Mouse (Mus musculus) hindbrain, embryonic 11.5 days (tissue): ENCODE results near the gene Aknad1. TPM values are rescaled to one million over a fixed set of nuclear protein-coding genes. Genes with fewer than 3 reads are reported as not detected.

ENCODE experiments used
- ATAC-seq: fragments of 200-750 bp; cut with Nextera tagmentation; 2 replicates; pipeline ENCODE4 v1.8.0; 2017; ENCODE audit warnings: mild to moderate bottlenecking, moderate TSS enrichment, moderate library complexity; ENCODE audit not compliant: low FRiP score
- DNase-seq: peaks from one replicate; pipeline ENCODE4 v3.0.0-alpha.2; 2015; ENCODE audit warnings: low spot score
- H3K27ac ChIP-seq: fragments of 300-500 bp; sonication (generic); 2 replicates; pipeline ENCODE4 v1.5.1; 2014; ENCODE audit warnings: mild to moderate bottlenecking, low read depth, low read length
- H3K27me3 ChIP-seq: fragments of 300-500 bp; sonication (generic); 2 replicates; pipeline ENCODE4 v1.6.1; 2014; ENCODE audit warnings: mild to moderate bottlenecking, low read length, moderate library complexity, mixed read lengths; ENCODE audit not compliant: control insufficient read depth, insufficient read depth
- H3K36me3 ChIP-seq: fragments of 300-500 bp; sonication (generic); 2 replicates; pipeline ENCODE4 v1.6.1; 2014; ENCODE audit warnings: mild to moderate bottlenecking, low read length, moderate library complexity, mixed read lengths; ENCODE audit not compliant: control insufficient read depth, insufficient read depth
- H3K4me1 ChIP-seq: fragments of 300-500 bp; sonication (generic); replicated peaks from 2 replicates; pipeline ENCODE4 v1.6.1; 2014; ENCODE audit warnings: low read length, mixed read lengths; ENCODE audit not compliant: control insufficient read depth, insufficient read depth
- H3K4me2 ChIP-seq: fragments of 300-500 bp; sonication (generic); replicated peaks from 2 replicates; pipeline ENCODE4 v1.6.1; 2014; ENCODE audit warnings: mild to moderate bottlenecking, low read depth, low read length
- H3K4me3 ChIP-seq: fragments of 300-500 bp; sonication (generic); 2 replicates; pipeline ENCODE4 v1.5.1; 2014; ENCODE audit warnings: low read depth, low read length
- H3K9ac ChIP-seq: fragments of 300-500 bp; sonication (generic); 2 replicates; pipeline ENCODE4 v1.6.1; 2014; ENCODE audit warnings: low read depth, low read length
- H3K9me3 ChIP-seq: fragments of 300-500 bp; sonication (generic); 2 replicates; pipeline ENCODE4 v1.6.1; 2016; ENCODE audit warnings: low read length; ENCODE audit not compliant: control insufficient read depth
- WGBS: fragments of 180-500 bp; shearing (Covaris S2); extraction: QIAGEN DNeasy Blood & Tissue Kit; methylation state at CpG from one replicate; pipeline ENCODE4 v1.1.7; 2014; 5-methylcytosine and 5-hydroxymethylcytosine counted together
- polyA plus RNA-seq: library from polyadenylated mRNA; unstranded; fragments of >200 nt; fragmentation: Nextera tagmentation; extraction: Ambion mirVana; gene quantifications from 2 replicates; pipeline ENCODE4 v1.2.1, GENCODE M21; 2014

Aknad1 gene
- 0.11 TPM in 1 of 2 replicates, not detected in the other for polyA plus RNA-seq

DNA sequence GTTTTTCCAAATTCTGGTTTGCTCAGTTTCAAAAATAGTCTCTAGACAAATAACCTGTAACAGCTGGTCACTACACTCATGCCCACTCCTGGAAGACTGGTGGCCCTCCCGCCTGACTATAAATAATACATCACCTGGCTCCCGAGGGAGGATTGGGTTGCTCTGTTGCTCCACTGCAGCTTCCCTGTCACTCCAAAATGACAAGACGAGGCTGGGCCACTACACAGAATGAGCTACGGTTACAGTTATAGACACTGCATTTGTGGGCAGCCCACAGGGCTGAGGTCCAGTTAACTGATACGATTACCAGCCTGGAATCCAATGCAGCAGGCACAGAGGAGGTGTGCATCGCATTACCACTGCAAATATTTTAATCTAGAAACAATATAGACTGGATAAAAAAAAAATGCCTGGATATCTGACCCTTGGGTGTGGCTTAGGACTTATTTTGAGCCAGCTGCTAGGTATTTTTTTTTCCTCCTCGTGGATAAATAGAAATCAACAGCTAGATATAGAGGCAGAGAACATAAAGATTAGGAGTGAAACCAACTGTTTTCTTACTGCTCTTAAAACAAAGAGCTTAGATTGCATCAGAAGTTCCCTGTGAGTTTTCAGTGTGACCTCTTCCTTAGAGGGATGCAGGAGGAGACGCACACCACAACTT is at the start of gene Aknad1:
Aknad1 (plus strand) TSS at position 614 of the 664 bp plus-strand sequence.
- Histone ChIP-seq H3K27ac (no peak within 1 kb of the TSS), H3K9me3 (no peaks in the 10 kb centered on the region), H3K27me3 (no peaks in the 10 kb centered on the region), H3K4me1 (no peaks in the 10 kb centered on the region), H3K4me3 (no peak within 1 kb of the TSS), H3K36me3 (no peaks in the 10 kb centered on the region), H3K4me2 (no peak within 1 kb of the TSS), H3K9ac (no peak within 1 kb of the TSS)
- WGBS: 69% methylated on average over 8 of the region's 8 CpGs
- no peak for DNase-seq
- ATAC-seq: no peak

DNA sequence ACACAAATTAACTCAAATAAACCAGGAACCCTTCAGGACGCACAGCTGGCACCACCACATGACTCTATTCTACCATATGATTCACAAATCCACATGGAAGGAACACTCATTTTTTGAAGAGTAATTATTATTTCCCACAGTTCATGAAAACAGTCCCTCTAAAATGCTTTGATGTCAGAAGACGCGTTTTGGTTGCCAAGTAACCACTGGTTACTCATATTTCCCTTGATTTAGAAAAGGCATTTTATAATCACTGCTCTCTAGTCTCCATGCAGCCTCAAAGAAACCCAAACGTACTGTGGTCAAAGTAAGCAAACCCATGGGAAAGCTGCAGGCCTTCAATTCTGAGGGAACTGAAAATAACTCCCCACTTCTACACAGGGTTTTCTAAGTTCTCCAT is 49.5 kb upstream of the Aknad1 start:
- Histone ChIP-seq H3K27ac (no peak overlapping the region), H3K36me3 (no peaks in the 10 kb centered on the region), H3K4me3 (no peak overlapping the region), H3K9ac (no peak overlapping the region), H3K9me3 (no peaks in the 10 kb centered on the region), H3K4me1 (no peaks in the 10 kb centered on the region), H3K27me3 (no peaks in the 10 kb centered on the region), H3K4me2 (no peak overlapping the region)
- WGBS: 86% methylated on average over 4 of the region's 4 CpGs
- ATAC-seq: no peak
- DNase-seq: no peak

DNA sequence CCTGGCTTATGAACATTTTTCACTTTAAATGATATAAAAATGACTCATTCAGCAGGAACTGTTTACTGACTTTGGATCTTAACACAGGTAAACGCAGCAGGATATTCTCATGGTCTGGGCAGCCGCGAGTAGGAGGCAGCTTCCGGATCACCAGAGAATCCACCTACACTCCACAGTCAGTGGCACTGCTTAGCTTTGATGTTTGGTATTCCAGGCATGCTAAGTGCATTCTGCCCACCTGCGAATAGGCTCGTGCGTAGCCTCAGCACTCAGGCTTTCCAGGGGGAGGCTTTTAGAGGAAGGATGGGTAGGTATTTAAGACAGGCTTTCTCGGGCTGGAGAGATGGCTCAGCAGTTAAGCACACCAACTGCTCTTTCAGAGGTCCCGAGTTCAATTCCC is 45.1 kb upstream of the Aknad1 start:
- no peaks in the 10 kb centered on the region for H3K36me3 ChIP-seq
- 93% methylated on average over 9 of the region's 9 CpGs for WGBS
- no peak for DNase-seq

DNA sequence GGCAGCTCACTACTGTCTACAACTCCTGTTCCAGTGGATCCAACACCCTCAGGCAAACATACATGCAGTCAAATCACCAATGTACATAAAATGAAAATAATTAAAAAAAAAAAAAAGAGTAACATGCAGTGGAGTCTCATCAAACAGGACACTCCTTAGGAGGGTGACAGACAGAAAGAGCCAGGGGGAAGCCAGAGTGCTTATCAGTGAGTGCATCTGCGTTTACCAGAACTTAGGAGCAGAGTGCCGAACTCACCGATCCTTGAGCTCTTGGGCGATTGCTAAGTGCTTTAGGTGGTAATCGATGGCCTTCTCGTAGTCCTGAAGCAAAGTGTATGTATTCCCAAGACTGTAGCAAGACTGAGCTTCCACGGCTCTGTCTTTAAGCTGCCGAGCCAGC is 40.8 kb upstream of the Aknad1 start:
- no peaks in the 10 kb centered on the region; the same call in 1 of the 2 replicates for H3K36me3 ChIP-seq
- H3K27me3 ChIP-seq: no peaks in the 10 kb centered on the region
- H3K27ac ChIP-seq: no peak overlapping the region
- no peak overlapping the region for H3K9ac ChIP-seq
- no peaks in the 10 kb centered on the region for H3K4me1 ChIP-seq
- ATAC-seq (no peak), DNase-seq (no peak)
- H3K4me2 ChIP-seq: no peak overlapping the region
- 94% methylated on average over 8 of the region's 8 CpGs for WGBS
- H3K4me3 ChIP-seq: no peak overlapping the region
- no peaks in the 10 kb centered on the region for H3K9me3 ChIP-seq

More for the DNA sequence above, 45.1 kb upstream of the Aknad1 start:
- no peaks in the 10 kb centered on the region for H3K4me1 ChIP-seq
- no peak for ATAC-seq
- no peak overlapping the region for H3K4me2 ChIP-seq
- no peak overlapping the region for H3K9ac ChIP-seq
- no peaks in the 10 kb centered on the region for H3K9me3 ChIP-seq
- H3K27ac ChIP-seq: no peak overlapping the region
- no peak overlapping the region for H3K4me3 ChIP-seq
- H3K27me3 ChIP-seq: no peaks in the 10 kb centered on the region

DNA sequence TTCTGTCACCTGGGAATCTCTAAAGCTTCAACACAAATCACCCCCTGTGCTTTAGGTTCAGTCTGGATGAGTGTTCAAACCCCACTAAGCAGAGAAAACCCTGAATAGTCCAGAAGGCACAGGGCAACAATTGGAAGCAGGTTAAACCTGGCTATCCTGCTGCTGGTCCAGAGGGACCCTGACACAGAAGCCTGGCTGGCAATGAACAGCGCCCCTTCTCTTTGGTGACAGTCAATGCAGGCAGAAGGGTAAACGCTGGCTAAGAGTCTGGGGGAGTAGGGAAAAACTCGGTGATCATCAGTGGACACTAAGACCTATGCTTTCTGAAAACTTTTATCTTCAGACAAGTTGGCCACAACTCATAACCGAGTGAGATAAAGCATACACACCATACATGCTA is 39.7 kb upstream of the Aknad1 start:
- DNase-seq: no peak
- Histone ChIP-seq H3K27me3 (no peaks in the 10 kb centered on the region), H3K4me1 (no peaks in the 10 kb centered on the region), H3K4me3 (no peak overlapping the region), H3K9ac (no peak overlapping the region), H3K4me2 (no peak overlapping the region), H3K9me3 (no peaks in the 10 kb centered on the region), H3K27ac (no peak overlapping the region), H3K36me3 (no peaks in the 10 kb centered on the region; the same call in 1 of the 2 replicates)
- no peak for ATAC-seq
- WGBS: 89% methylated on average over 4 of the region's 4 CpGs

DNA sequence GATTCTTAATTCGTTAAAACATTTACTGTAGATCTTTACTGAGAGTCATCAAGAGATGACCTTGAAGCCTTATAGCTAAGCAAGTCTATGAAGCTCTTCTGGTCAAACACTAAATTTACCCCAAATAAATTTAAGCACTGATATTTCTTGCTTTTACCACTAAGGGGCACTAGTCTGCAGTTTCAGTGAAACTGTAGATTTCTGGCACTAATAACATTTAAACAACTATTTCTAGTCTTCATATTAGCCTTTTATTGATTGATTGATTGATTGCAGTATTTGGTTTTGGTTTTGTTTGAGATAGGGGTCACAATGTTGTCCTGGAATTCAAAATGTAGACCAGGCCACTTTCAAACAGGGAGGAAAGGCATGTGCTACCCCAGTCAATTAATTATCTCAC is 38.2 kb upstream of the Aknad1 start:
- DNase-seq: no peak

DNA sequence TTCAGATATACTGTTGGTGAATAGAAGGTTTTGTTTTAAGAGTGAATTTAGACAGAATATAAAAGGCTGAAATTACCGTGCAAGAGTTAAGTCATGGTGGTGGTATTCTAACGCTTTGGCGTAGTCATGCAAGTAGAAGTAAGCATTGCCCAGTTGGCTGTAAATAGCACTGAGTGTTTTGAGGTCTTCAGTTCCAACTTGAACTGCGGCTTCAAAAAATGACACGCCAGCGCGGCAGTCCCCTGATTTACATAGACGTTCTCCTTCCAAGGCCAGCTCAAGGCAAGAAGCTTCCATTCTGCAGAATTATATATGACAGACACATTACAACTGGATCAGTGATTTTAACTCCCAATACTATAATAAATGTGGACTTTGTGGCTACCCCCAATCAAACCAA is 36.7 kb upstream of the Aknad1 start:
- no peaks in the 10 kb centered on the region for H3K27me3 ChIP-seq
- DNase-seq (no peak), ATAC-seq (no peak)
- H3K27ac ChIP-seq: no peak overlapping the region
- no peaks in the 10 kb centered on the region for H3K9me3 ChIP-seq
- 98% methylated on average over 8 of the region's 8 CpGs for WGBS
- H3K4me1 ChIP-seq: no peaks in the 10 kb centered on the region
- H3K36me3 ChIP-seq: no peaks in the 10 kb centered on the region; the same call in 1 of the 2 replicates
- no peak overlapping the region for H3K4me3 ChIP-seq
- H3K9ac ChIP-seq: no peak overlapping the region
- H3K4me2 ChIP-seq: no peak overlapping the region

More for the DNA sequence above, 38.2 kb upstream of the Aknad1 start:
- no peak overlapping the region for H3K9ac ChIP-seq
- H3K9me3 ChIP-seq: no peaks in the 10 kb centered on the region
- H3K36me3 ChIP-seq: no peaks in the 10 kb centered on the region; the same call in 1 of the 2 replicates
- WGBS: 78% methylated on average over 1 of the region's 1 CpGs
- H3K4me2 ChIP-seq: no peak overlapping the region
- H3K27me3 ChIP-seq: no peaks in the 10 kb centered on the region
- no peak for ATAC-seq
- H3K4me3 ChIP-seq: no peak overlapping the region
- no peak overlapping the region for H3K27ac ChIP-seq
- no peaks in the 10 kb centered on the region for H3K4me1 ChIP-seq

DNA sequence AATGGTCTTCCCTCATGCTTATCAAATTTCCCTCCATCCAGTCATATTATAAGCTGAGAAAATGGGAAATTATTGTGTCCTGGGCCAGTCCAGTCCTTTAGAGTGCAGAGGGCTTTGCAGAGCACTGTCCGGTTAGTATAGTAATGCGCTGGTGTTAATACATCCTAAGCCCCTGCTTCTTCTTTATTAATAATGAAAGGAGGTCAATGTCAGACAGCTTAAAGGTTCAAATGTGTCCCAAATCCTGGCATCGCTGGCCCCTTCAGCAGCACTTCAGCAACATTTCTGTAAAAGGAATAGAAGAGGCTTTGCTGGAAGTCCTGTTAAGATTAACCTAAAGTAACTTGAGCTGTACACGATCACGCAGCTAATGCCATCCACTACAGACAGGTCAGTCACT is 28.2 kb upstream of the Aknad1 start:
- Histone ChIP-seq H3K4me2 (no peak overlapping the region), H3K27me3 (no peaks in the 10 kb centered on the region), H3K9me3 (no peaks in the 10 kb centered on the region), H3K4me1 (no peaks in the 10 kb centered on the region), H3K9ac (no peak overlapping the region), H3K4me3 (no peak overlapping the region), H3K27ac (no peak overlapping the region), H3K36me3 (no peaks in the 10 kb centered on the region)
- no peak for DNase-seq
- WGBS: 92% methylated on average over 5 of the region's 5 CpGs
- ATAC-seq: no peak

DNA sequence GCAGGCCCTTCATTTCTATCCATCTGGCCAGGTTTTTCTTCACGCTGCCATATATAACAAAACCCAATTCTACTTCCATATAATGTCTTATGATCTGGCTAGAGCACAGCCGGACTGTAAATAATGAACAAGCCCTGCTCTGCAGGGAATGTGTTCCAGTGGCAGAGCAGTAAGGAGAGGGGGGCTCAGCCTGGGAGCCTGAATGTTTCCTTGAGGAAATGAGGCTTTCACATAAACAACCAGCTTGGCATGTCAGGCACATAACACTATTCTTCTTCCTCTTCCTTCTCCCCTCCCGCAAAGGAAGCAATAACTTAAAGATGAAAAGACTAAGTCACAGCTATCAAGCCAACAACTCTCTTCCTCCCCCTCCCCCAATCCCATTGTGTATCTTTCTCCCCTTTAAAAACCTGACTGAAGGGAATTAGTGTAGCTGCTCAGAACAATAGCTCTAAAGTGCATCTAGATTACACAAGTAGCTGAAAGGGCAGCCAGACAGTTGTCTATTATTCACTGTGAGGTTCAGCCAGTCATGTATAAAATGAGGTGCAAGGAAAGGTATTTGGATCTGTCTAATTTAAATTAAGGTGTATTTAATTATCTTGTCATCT is 26.3 kb upstream of the Aknad1 start:
- DNase-seq: no peak
- H3K27me3 ChIP-seq: no peaks in the 10 kb centered on the region
- ATAC-seq: no peak
- no peaks in the 10 kb centered on the region for H3K9me3 ChIP-seq
- no peak overlapping the region for H3K4me2 ChIP-seq
- H3K9ac ChIP-seq: no peak overlapping the region
- H3K36me3 ChIP-seq: no peaks in the 10 kb centered on the region
- H3K27ac ChIP-seq: no peak overlapping the region
- 57% methylated on average over 3 of the region's 3 CpGs for WGBS
- H3K4me1 ChIP-seq: no peaks in the 10 kb centered on the region
- no peak overlapping the region for H3K4me3 ChIP-seq
